Mouse (Mus musculus) neural tube, embryonic 13.5 days (tissue): ENCODE measurements around the gene Aox3. TPM values are rescaled to one million over a fixed set of nuclear protein-coding genes. Genes with fewer than 3 reads are reported as not detected.
A peak's percentile ranks its signal among the peaks of the same experiment; 100 is the strongest.

Experiments
- ATAC-seq: fragments of 200-750 bp; cut with Nextera tagmentation; 2 replicates; pipeline ENCODE4 v1.8.0; 2017; ENCODE audit warnings: low read depth, mild to moderate bottlenecking, moderate TSS enrichment, moderate library complexity
- H3K27ac ChIP-seq: fragments of 300-500 bp; sonication (generic); replicated peaks from 2 replicates; pipeline ENCODE4 v1.5.1; 2015; ENCODE audit warnings: moderate library complexity, mild to moderate bottlenecking, inconsistent platforms
- H3K27me3 ChIP-seq: fragments of 300-500 bp; sonication (generic); 2 replicates; pipeline ENCODE4 v1.6.1; 2015; ENCODE audit warnings: mild to moderate bottlenecking, inconsistent platforms
- H3K36me3 ChIP-seq: fragments of 300-500 bp; sonication (generic); 2 replicates; pipeline ENCODE4 v1.6.1; 2015; ENCODE audit warnings: mild to moderate bottlenecking, inconsistent platforms
- H3K4me1 ChIP-seq: fragments of 300-500 bp; sonication (generic); replicated peaks from 2 replicates; pipeline ENCODE4 v1.6.1; 2015; ENCODE audit warnings: inconsistent platforms
- H3K4me2 ChIP-seq: fragments of 300-500 bp; sonication (generic); 2 replicates; pipeline ENCODE4 v1.6.1; 2015; ENCODE audit warnings: inconsistent platforms, mild to moderate bottlenecking, moderate library complexity
- H3K4me3 ChIP-seq: fragments of 300-500 bp; sonication (generic); 2 replicates; pipeline ENCODE4 v1.5.1; 2015; ENCODE audit warnings: mild to moderate bottlenecking, inconsistent platforms
- H3K9ac ChIP-seq: fragments of 300-500 bp; sonication (generic); 2 replicates; pipeline ENCODE4 v1.6.1; 2015; ENCODE audit warnings: moderate library complexity, mild to moderate bottlenecking, inconsistent platforms
- H3K9me3 ChIP-seq: fragments of 300-500 bp; sonication (generic); 2 replicates; pipeline ENCODE4 v1.6.1; 2016; ENCODE audit warnings: inconsistent platforms
- WGBS: fragments of 180-500 bp; shearing (Covaris S2); methylation state at CpG from one replicate; pipeline ENCODE4 v1.1.7; 2015; 5-methylcytosine and 5-hydroxymethylcytosine counted together
- polyA plus RNA-seq: library from polyadenylated mRNA; unstranded; fragments of >200 nt; fragmentation: Nextera tagmentation; extraction: Ambion mirVana; gene quantifications from 2 replicates; pipeline ENCODE4 v1.2.1, GENCODE M21; 2015

Gene Aox3
- polyA plus RNA-seq, result 0.17 and 0.28 TPM in 2 replicates

GRCm38 (mm10) chr1:58112880-58113279 lies at the start of gene Aox3:
Gene Aox3, plus strand, starts transcription at chr1:58113130.
- whole genome bisulfite sequencing, result 18% methylated on average over 11 of the region's 11 CpGs
- Histone ChIP-seq H3K36me3 (no peaks in the 10 kb centered on the region), H3K27ac (no peak within 1 kb of the TSS), H3K4me1 (0 out of 2 replicates have a peak, but pooled peaks cover 2% of the 10 kb centered on the region), H3K9ac (0 out of 2 replicates have a peak within 1 kb of the TSS, but pooled peaks have one; percentile 47), H3K27me3 (no peaks in the 10 kb centered on the region), H3K4me2 (peak within 1 kb of the TSS; percentile 37; the same call in 1 of the 2 replicates), H3K4me3 (no peak within 1 kb of the TSS), H3K9me3 (no peaks in the 10 kb centered on the region)
- ATAC-seq, result peak; percentile 79

GRCm38 (mm10) chr1:58065151-58065550 lies 47.8 kb upstream of the Aox3 start:
- Histone ChIP-seq H3K27me3 (no peaks in the 10 kb centered on the region), H3K4me2 (no peak overlapping the region), H3K9me3 (no peaks in the 10 kb centered on the region), H3K4me3 (no peak overlapping the region), H3K4me1 (no peaks in the 10 kb centered on the region), H3K9ac (no peak overlapping the region), H3K36me3 (no peaks in the 10 kb centered on the region), H3K27ac (no peak overlapping the region)
- no peak for ATAC-seq
- WGBS, result 93% methylated on average over 5 of the region's 5 CpGs

DNA sequence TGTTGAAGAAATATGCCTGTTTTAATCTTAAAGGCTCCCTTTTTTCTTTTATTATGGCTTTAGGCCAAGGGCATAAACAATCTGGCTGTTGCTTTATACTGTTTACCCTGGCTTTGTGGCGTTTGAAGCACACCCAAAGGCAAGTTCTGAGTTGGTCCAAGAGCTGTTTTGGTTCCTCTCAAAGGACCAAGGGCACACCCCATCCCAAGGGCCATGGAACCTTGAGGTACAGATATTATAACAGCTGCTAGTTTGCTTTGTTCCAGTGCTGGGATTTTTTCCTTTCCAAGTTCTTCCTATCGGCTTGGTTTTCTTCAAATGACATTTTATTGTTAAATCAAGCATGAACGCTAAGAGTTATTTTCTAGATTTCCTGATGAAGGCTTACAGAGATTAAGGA lies 47.3 kb upstream of the Aox3 start:
- 84% methylated on average over 3 of the region's 3 CpGs for WGBS
- Histone ChIP-seq H3K36me3 (no peaks in the 10 kb centered on the region), H3K4me3 (no peak overlapping the region), H3K27ac (no peak overlapping the region), H3K4me2 (no peak overlapping the region), H3K4me1 (no peaks in the 10 kb centered on the region), H3K27me3 (no peaks in the 10 kb centered on the region), H3K9me3 (no peaks in the 10 kb centered on the region), H3K9ac (no peak overlapping the region)
- no peak for ATAC-seq

- H3K27ac ChIP-seq, result no peak overlapping the region
- WGBS, result 88% methylated on average over 6 of the region's 6 CpGs
- H3K4me2 ChIP-seq, result no peak overlapping the region
- H3K4me3 ChIP-seq, result no peak overlapping the region
- no peak for ATAC-seq
- H3K9ac ChIP-seq, result no peak overlapping the region
- no peaks in the 10 kb centered on the region for H3K36me3 ChIP-seq
- no peaks in the 10 kb centered on the region for H3K27me3 ChIP-seq
- no peaks in the 10 kb centered on the region for H3K4me1 ChIP-seq
- H3K9me3 ChIP-seq, result no peaks in the 10 kb centered on the region
These were observed 43.7 kb upstream of the Aox3 start for GRCm38 (mm10) chr1:58069181-58069580.

DNA sequence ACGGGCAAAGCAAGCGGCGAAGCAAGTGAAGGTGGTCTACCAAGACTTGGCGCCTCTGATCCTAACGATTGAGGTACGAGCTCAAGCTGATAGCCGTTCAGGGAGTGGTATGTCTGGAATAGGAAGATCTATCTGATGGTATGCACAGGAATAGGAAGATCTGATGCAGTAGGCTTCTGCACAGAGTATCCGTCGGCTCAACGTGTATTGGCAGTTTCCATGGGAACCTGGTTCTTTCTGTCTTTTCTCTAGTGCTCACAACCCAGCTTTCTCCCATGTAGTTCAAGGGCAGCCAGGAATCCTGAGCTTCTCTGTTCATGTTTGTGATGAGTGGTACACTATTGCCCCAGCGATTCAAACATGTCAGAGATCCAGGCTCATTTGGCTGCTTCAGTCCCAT lies 42.8 kb upstream of the Aox3 start:
- no peaks in the 10 kb centered on the region for H3K36me3 ChIP-seq

GRCm38 (mm10) chr1:58071006-58071405 lies 41.9 kb upstream of the Aox3 start:
- Histone ChIP-seq H3K4me2 (no peak overlapping the region), H3K27me3 (no peaks in the 10 kb centered on the region), H3K9me3 (no peaks in the 10 kb centered on the region), H3K4me1 (no peaks in the 10 kb centered on the region), H3K9ac (no peak overlapping the region), H3K36me3 (no peaks in the 10 kb centered on the region), H3K27ac (no peak overlapping the region), H3K4me3 (no peak overlapping the region)
- 87% methylated on average over 9 of the region's 9 CpGs for WGBS
- ATAC-seq, result no peak

More for the DNA sequence above, 42.8 kb upstream of the Aox3 start:
- no peak overlapping the region for H3K9ac ChIP-seq
- no peak for ATAC-seq
- H3K9me3 ChIP-seq, result no peaks in the 10 kb centered on the region
- no peaks in the 10 kb centered on the region for H3K27me3 ChIP-seq
- H3K4me1 ChIP-seq, result no peaks in the 10 kb centered on the region
- no peak overlapping the region for H3K4me3 ChIP-seq
- H3K27ac ChIP-seq, result no peak overlapping the region
- 89% methylated on average over 11 of the region's 11 CpGs for WGBS
- no peak overlapping the region for H3K4me2 ChIP-seq

DNA sequence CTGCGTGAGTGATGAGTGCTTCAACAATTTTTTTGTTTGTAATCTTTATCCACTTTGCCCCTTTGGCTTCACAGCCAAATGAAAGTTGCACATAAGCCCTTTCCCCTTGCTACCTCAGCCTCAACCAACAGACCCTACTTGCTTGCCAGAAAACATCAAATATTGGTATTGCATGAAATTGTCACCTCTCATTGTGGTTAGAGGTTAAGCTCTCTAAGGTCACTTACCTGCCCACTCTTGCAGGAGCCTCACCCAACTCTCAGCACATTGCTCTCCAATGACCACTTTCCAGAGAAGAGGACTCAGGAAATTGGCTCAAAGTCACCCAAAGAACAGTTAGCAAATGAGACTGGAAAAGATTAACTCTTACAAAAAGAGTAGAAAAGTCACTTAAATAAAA lies 41.4 kb upstream of the Aox3 start:
- no peak overlapping the region for H3K27ac ChIP-seq
- ATAC-seq, result no peak
- WGBS, result 97% methylated on average over 1 of the region's 1 CpGs
- H3K4me2 ChIP-seq, result no peak overlapping the region
- no peaks in the 10 kb centered on the region for H3K36me3 ChIP-seq
- H3K9me3 ChIP-seq, result no peaks in the 10 kb centered on the region
- H3K9ac ChIP-seq, result no peak overlapping the region
- no peak overlapping the region for H3K4me3 ChIP-seq
- H3K27me3 ChIP-seq, result no peaks in the 10 kb centered on the region
- H3K4me1 ChIP-seq, result no peaks in the 10 kb centered on the region

DNA sequence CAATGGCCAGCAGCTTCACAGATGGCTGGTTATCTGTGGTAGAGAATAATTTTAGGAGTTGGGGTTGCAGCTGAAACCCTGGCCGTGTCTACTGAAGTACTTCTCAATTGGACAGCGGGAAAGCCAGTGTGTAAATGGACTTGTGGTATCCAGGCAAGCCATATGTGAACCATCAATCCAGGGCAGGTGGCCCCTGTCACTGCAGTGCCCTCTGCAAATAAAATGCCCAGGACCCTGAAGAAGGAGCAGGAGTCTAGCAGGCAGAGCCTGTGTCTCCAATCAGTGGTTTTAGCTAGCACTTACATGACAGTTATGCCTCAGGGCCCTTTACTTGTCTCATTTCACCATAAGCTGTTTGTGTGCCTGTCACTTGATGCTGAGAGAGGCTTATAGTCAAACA lies 40.5 kb upstream of the Aox3 start:
- H3K27ac ChIP-seq, result no peak overlapping the region
- H3K4me2 ChIP-seq, result no peak overlapping the region
- ATAC-seq, result no peak
- 64% methylated on average over 2 of the region's 2 CpGs for WGBS
- no peaks in the 10 kb centered on the region for H3K27me3 ChIP-seq
- H3K4me3 ChIP-seq, result no peak overlapping the region
- H3K9me3 ChIP-seq, result no peaks in the 10 kb centered on the region
- no peaks in the 10 kb centered on the region for H3K4me1 ChIP-seq
- H3K9ac ChIP-seq, result no peak overlapping the region
- no peaks in the 10 kb centered on the region for H3K36me3 ChIP-seq

- no peaks in the 10 kb centered on the region for H3K36me3 ChIP-seq
- no peak overlapping the region for H3K9ac ChIP-seq
- H3K27me3 ChIP-seq, result no peaks in the 10 kb centered on the region
- no peak overlapping the region for H3K4me3 ChIP-seq
- H3K4me2 ChIP-seq, result no peak overlapping the region
- no peaks in the 10 kb centered on the region for H3K4me1 ChIP-seq
- WGBS, result 73% methylated on average over 12 of the region's 12 CpGs
- H3K27ac ChIP-seq, result no peak overlapping the region
- H3K9me3 ChIP-seq, result no peaks in the 10 kb centered on the region
- no peak for ATAC-seq
These were observed 39.8 kb upstream of the Aox3 start for GRCm38 (mm10) chr1:58072991-58073730.

GRCm38 (mm10) chr1:58074266-58074665 lies 38.7 kb upstream of the Aox3 start:
- no peaks in the 10 kb centered on the region for H3K27me3 ChIP-seq
- H3K4me3 ChIP-seq, result no peak overlapping the region
- no peaks in the 10 kb centered on the region for H3K4me1 ChIP-seq
- no peaks in the 10 kb centered on the region for H3K9me3 ChIP-seq
- no peak overlapping the region for H3K4me2 ChIP-seq
- no peak overlapping the region for H3K9ac ChIP-seq
- 92% methylated on average over 2 of the region's 2 CpGs for WGBS
- H3K36me3 ChIP-seq, result no peaks in the 10 kb centered on the region
- H3K27ac ChIP-seq, result no peak overlapping the region
- no peak for ATAC-seq

- no peak for ATAC-seq
- no peak overlapping the region for H3K27ac ChIP-seq
- H3K9me3 ChIP-seq, result no peaks in the 10 kb centered on the region
- no peak overlapping the region for H3K4me2 ChIP-seq
- H3K9ac ChIP-seq, result no peak overlapping the region
- H3K4me1 ChIP-seq, result no peaks in the 10 kb centered on the region
- no peaks in the 10 kb centered on the region for H3K27me3 ChIP-seq
- no peak overlapping the region for H3K4me3 ChIP-seq
- no peaks in the 10 kb centered on the region for H3K36me3 ChIP-seq
These were observed 35.0 kb upstream of the Aox3 start for GRCm38 (mm10) chr1:58077882-58078281.

- no peak for ATAC-seq
- WGBS, result 92% methylated on average over 7 of the region's 7 CpGs
These were observed 34.5 kb upstream of the Aox3 start for GRCm38 (mm10) chr1:58078390-58078789.

GRCm38 (mm10) chr1:58079689-58080088 lies 33.2 kb upstream of the Aox3 start:
- no peak overlapping the region for H3K4me3 ChIP-seq

More at GRCm38 (mm10) chr1:58078390-58078789, 34.5 kb upstream of the Aox3 start:
- no peak overlapping the region for H3K9ac ChIP-seq
- H3K9me3 ChIP-seq, result no peaks in the 10 kb centered on the region
- H3K27ac ChIP-seq, result no peak overlapping the region
- no peak overlapping the region for H3K4me2 ChIP-seq
- H3K36me3 ChIP-seq, result no peaks in the 10 kb centered on the region
- no peak overlapping the region for H3K4me3 ChIP-seq
- H3K27me3 ChIP-seq, result no peaks in the 10 kb centered on the region
- H3K4me1 ChIP-seq, result no peaks in the 10 kb centered on the region

More at GRCm38 (mm10) chr1:58079689-58080088, 33.2 kb upstream of the Aox3 start:
- no peak for ATAC-seq
- no peaks in the 10 kb centered on the region for H3K9me3 ChIP-seq
- no peak overlapping the region for H3K27ac ChIP-seq
- no peak overlapping the region for H3K4me2 ChIP-seq
- H3K9ac ChIP-seq, result no peak overlapping the region
- H3K36me3 ChIP-seq, result no peaks in the 10 kb centered on the region
- no peaks in the 10 kb centered on the region for H3K4me1 ChIP-seq
- 93% methylated on average over 5 of the region's 5 CpGs for WGBS
- no peaks in the 10 kb centered on the region for H3K27me3 ChIP-seq
